Mouse (Mus musculus) MEL (cell line): Measurements from ENCODE around the gene Odf4.

Experiments used
- CTCF ChIP-seq, 3 experiments: IDR thresholded peaks in 2 of 3; conservative IDR thresholded peaks in 1 of 3; 2 replicates each; pipeline ENCODE4 v1.5.1; 2011 to 2012; ENCODE audit warnings: low read length in 3 of 3, low read depth in 2 of 3, mild to moderate bottlenecking in 2 of 3, improper control_type of control experiment in 1 of 3, inconsistent platforms in 1 of 3, mixed read lengths in 1 of 3, moderate library complexity in 1 of 3; ENCODE audit not compliant: control insufficient read depth in 1 of 3, insufficient read depth in 1 of 3, poor library complexity in 1 of 3, severe bottlenecking in 1 of 3
- HCFC1 ChIP-seq: IDR thresholded peaks from 2 replicates; pipeline ENCODE4 v1.6.1; 2012; ENCODE audit warnings: low read depth, mild to moderate bottlenecking, inconsistent platforms, low read length, improper control_type of control experiment, moderate library complexity
- MAX ChIP-seq: IDR thresholded peaks from 2 replicates; pipeline ENCODE4 v1.6.1; 2011; ENCODE audit warnings: low read length, improper control_type of control experiment
- NELFE ChIP-seq: IDR thresholded peaks from 2 replicates; pipeline ENCODE4 v1.6.1; 2011; ENCODE audit warnings: low read depth, low read length, improper control_type of control experiment
- SMC3 ChIP-seq: IDR thresholded peaks from 2 replicates; pipeline ENCODE4 v1.6.1; 2011; ENCODE audit warnings: low read depth, low read length, improper control_type of control experiment
- ZC3H11A ChIP-seq: IDR thresholded peaks from 2 replicates; pipeline ENCODE4 v1.6.1; 2012; ENCODE audit warnings: low read depth, mild to moderate bottlenecking, inconsistent platforms, low read length, improper control_type of control experiment
- ZKSCAN1 ChIP-seq: IDR thresholded peaks from 2 replicates; pipeline ENCODE4 v1.6.1; 2012; ENCODE audit warnings: low read depth, mild to moderate bottlenecking, inconsistent platforms, low read length, improper control_type of control experiment, moderate library complexity

DNA sequence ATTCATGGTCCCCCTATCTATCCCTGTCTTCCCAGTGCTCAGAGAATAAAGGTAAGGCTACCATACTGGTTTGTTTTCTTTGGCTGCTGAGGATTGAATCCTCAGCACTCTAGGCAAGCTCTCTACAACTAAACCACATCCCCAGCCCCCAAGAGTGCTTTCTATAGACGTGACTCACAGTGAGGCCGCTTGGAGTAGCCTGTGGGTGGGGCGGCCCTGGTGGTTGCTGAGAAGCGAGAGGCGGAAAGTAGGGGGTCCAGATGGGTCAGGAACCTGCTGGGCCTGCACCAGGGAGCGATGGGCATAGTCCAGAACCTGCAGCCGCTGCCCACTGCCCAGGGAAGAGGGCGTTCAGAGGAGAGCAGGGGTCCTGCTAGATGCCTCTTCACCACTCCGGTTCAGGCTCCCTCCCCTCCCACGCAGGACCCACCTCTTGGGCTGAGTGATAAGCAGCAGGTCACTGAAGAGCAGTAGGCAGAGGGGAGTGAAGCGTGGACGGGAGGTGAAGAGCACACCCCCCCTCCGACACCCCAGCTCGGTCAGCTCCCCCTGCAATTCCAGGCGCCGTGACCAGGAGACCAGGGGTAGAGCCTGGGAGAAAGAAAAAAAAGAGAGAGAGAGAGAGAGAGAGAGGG, 20.0 kb upstream of the Odf4 start:
- TF ChIP-seq MAX (no peak), CTCF (IDR thresholded peaks at IDR 0.05 in 2 of 3, conservative IDR thresholded peaks at IDR 0.05 in 1 of 3; ENCODE audit: control insufficient read depth in 1 of 3, insufficient read depth in 1 of 3, low read depth in 2 of 3, low read length in 3 of 3, poor library complexity in 1 of 3, severe bottlenecking in 1 of 3) (no peak), ZKSCAN1 (no peak), ZC3H11A (no peak), NELFE (no peak), SMC3 (no peak), HCFC1 (no peak)
